Mouse (Mus musculus) Muller cell, postnatal 12 days (primary cell): Measurements from ENCODE around the gene Socs7.
"Not testable (repeated sequence)": the region's sequence is repeated elsewhere in the genome, so short reads cannot be mapped to it uniquely, and the experiment has no call there.

Experiments used
- DNase-seq: peaks from one replicate; pipeline ENCODE4 v3.0.0-alpha.2; 2015; ENCODE audit errors: inconsistent ontology term

The Socs7 gene

GRCm38 (mm10) chr11:97361948-97362648 is at the start of gene Socs7:
TSS of gene Socs7 (plus strand) at chr11:97362551.
- DNase-seq = peak; percentile 97

GRCm38 (mm10) chr11:97312871-97313270 is 49.5 kb upstream of the Socs7 start:
- not testable (repeated sequence) for DNase-seq

GRCm38 (mm10) chr11:97314110-97314509 is 48.2 kb upstream of the Socs7 start:
- no peak for DNase-seq

- DNase-seq = no peak
Measured at GRCm38 (mm10) chr11:97314751-97315503, 47.4 kb upstream of the Socs7 start.

GRCm38 (mm10) chr11:97315504-97316503 is 46.5 kb upstream of the Socs7 start, which contains the start of gene Mrpl45:
TSS of gene Mrpl45 (plus strand) at chr11:97315716.
- peak; percentile 99 for DNase-seq

GRCm38 (mm10) chr11:97321197-97321596 is 41.2 kb upstream of the Socs7 start:
- no peak for DNase-seq

GRCm38 (mm10) chr11:97321894-97322600 is 40.3 kb upstream of the Socs7 start:
- not testable (repeated sequence) for DNase-seq

- DNase-seq = no peak
Measured at GRCm38 (mm10) chr11:97325224-97325623, 37.1 kb upstream of the Socs7 start.

- DNase-seq = peak; percentile 47
Measured at GRCm38 (mm10) chr11:97328148-97328547, 34.2 kb upstream of the Socs7 start.

GRCm38 (mm10) chr11:97330315-97330714 is 32.0 kb upstream of the Socs7 start:
- no peak for DNase-seq

GRCm38 (mm10) chr11:97331231-97332190 is 30.8 kb upstream of the Socs7 start:
- DNase-seq = no peak

- DNase-seq = no peak
Measured at GRCm38 (mm10) chr11:97333044-97333443, 29.3 kb upstream of the Socs7 start.

- no peak for DNase-seq
Measured at GRCm38 (mm10) chr11:97333896-97334295, 28.5 kb upstream of the Socs7 start.

- DNase-seq = no peak
Measured at GRCm38 (mm10) chr11:97334400-97334799, 28.0 kb upstream of the Socs7 start.

GRCm38 (mm10) chr11:97336238-97336637 is 26.1 kb upstream of the Socs7 start:
- DNase-seq = no peak

- no peak for DNase-seq
Measured at GRCm38 (mm10) chr11:97336751-97337345, 25.5 kb upstream of the Socs7 start.

GRCm38 (mm10) chr11:97337363-97337762 is 25.0 kb upstream of the Socs7 start:
- DNase-seq = no peak

- DNase-seq = no peak
Measured at GRCm38 (mm10) chr11:97338302-97338976, 23.9 kb upstream of the Socs7 start.

GRCm38 (mm10) chr11:97338977-97339315 is 23.4 kb upstream of the Socs7 start:
- peak; percentile 58 for DNase-seq
